Mouse (Mus musculus): ENCODE measurements around the gene Sigmar1. TPM values are rescaled to one million over a fixed set of nuclear protein-coding genes. Genes with fewer than 3 reads are reported as not detected.
"Not testable (repeated sequence)": the region's sequence is repeated elsewhere in the genome, so short reads cannot be mapped to it uniquely, and the experiment has no call there.

Gene Sigmar1
- 39.7 and 85.4 TPM in 2 replicates for polyA plus RNA-seq (2012)

DNA sequence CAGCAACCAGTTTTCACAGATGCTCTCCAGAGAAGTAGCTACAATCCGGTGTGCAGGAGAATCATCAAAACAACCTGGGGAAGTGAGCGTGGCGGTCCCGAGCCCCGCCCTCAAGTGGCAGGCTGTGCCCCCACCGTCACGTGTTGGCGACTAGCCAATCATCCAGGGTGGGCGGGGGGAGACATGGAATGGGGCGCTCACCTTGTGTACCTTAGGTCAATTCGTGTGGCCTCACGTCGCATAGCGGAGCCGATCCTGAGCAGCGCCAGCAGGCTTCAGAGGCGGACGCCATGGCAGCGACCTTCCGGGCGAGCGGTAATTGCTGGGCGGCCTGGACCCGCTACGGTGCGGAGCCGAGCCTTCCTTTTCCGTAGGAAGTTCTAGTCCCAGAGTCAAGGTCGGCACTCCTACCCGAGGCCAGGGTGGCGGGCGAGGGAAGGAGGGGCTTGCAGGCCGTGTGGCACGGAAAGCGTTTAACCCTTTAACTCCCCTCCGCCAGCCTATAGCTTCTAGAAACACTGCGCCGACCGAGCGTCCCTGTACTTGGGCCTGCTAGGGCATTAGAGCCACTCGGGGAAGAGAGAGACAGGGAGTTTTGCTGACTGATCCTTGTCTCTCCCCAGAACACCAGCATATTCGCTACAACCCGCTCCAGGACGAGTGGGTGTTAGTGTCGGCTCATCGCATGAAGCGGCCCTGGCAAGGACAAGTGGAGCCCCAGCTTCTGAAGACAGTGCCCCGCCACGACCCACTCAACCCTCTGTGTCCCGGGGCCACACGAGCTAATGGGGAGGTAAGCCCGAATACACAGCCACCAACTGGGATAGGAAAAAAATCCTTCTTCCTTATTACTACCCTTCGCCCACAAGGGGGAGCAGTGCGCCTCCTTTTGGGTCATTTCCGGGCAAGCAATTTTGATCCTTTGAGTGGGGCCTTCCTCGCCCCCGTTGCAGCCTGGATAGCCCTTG is at the start of gene Sigmar1:
TSS of gene Sigmar1 (minus strand) at position 820 of the 968 bp plus-strand sequence.
- no peak for TF ChIP-seq GATA1 (IDR thresholded peaks at IDR 0.05; ENCODE audit: low read length)

DNA sequence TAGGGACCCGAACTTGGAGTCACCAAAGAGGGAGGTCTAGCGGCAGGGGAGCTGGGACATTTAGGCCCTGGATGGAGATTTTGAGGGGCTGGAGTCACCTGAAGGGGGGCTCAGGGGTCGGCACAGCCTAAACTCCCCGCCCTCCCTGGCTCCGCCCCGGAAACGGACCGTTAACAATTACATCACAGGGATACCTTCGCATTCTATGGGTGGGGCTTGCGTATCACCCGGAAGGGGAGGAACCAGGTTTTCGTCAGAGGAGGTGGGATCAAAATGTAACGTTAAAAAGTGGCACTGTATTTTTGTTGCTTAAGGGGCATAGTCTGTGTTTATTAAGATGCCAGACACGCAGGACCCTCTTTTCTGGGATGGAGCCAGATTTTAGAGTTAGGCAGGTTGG is 18.0 kb upstream of the Sigmar1 start, which contains the start of gene Ccl27a:
TSS of gene Ccl27a (minus strand) at position 246 of the 400 bp plus-strand sequence.
- not testable (repeated sequence) for TF ChIP-seq GATA1 (IDR thresholded peaks at IDR 0.05; ENCODE audit: low read length)

DNA sequence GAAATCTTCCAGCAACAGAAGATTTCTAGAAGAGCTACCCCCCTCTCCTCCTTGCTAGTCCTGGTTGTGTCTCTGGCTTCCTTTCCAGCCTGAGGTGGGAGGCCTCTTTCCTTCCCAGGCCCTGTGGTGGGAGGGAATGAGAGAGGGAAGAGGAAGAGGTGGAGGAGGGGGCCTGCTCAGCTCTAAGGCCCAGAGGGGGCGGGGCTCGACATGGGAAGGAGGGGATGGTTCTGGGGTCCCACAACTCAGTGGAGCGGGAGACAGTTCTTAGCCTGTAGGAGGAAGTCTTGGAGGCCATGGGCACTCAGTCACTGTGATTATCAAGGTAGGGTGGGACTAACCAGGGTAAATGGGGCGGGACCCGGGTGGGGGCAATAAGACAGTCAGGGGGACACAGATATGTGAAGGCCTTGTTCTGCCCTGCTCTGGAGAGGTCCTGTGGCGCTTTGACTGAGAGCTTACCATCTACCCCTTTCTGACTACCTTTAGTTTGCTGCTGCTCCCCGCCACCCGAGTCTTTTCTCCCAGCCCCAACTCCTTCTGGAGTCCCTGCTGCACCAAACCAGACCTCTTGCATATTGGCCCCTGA is 6.2 kb upstream of the Sigmar1 start:
- TF ChIP-seq GATA1 (IDR thresholded peaks at IDR 0.05; ENCODE audit: low read length): no peak

DNA sequence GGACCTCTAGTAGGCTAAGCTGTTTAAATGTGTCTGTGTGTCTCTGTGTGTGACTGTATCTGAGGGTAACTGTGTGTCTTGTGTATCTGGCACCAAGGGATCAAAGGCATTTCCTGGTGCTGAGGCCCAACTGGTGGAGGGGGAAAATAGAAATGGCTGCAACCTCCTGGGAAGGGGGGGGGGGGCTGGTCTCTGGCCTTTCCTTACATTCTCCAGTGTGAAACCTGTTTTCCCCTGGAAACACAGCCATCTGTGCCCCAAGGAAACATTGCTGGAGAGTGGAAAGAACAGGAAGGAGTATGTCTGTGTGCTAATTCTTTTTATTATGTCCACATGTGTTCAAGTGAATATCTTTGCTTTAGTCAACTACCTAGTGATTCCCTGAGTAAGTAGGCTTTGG is 5.7 kb upstream of the Sigmar1 start:
- no peak for TF ChIP-seq GATA1 (IDR thresholded peaks at IDR 0.05; ENCODE audit: low read length)

DNA sequence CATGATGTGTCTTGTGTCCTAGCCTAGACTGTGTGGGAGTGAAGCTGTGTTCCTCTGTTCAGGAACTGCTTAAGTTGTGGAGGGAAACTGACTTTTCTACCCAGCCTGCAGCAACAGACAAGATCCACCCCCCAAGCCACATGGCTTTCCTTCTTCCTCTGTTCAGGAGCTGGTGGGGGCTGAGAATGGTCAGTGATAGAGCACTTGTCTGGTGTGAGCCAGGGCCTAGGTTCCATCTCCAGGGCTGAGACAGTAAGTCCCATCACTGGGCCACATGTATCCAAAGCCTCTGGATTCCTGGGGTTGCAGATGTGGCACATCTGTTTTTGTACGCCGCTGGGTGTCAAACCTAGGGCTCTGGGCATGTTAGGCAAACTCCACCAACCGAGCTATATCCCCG is 5.0 kb upstream of the Sigmar1 start:
- TF ChIP-seq GATA1 (IDR thresholded peaks at IDR 0.05; ENCODE audit: low read length): no peak

DNA sequence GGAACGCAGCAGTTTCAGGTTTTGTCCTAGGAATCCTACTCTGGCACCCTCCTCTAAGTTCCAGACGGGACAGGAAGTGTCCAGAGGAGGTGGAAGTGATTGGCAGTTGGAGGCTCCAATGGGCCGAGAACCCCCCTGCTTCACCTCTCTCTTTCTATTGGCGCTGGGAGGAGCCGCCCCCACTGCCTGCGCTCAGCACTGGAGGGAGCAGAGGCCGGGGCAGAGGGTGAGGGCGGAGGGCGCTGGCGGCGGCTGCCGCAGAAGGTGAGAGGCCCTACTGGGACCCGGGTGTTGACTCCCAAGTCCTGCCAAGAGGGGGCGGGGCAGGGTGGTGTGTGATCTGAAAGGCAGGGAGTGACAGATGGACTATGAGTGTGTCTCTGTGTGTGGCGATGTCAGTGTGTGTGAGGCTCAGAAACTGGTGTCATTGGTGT is 4.3 kb upstream of the Sigmar1 start:
- no peak for TF ChIP-seq GATA1 (IDR thresholded peaks at IDR 0.05; ENCODE audit: low read length)

DNA sequence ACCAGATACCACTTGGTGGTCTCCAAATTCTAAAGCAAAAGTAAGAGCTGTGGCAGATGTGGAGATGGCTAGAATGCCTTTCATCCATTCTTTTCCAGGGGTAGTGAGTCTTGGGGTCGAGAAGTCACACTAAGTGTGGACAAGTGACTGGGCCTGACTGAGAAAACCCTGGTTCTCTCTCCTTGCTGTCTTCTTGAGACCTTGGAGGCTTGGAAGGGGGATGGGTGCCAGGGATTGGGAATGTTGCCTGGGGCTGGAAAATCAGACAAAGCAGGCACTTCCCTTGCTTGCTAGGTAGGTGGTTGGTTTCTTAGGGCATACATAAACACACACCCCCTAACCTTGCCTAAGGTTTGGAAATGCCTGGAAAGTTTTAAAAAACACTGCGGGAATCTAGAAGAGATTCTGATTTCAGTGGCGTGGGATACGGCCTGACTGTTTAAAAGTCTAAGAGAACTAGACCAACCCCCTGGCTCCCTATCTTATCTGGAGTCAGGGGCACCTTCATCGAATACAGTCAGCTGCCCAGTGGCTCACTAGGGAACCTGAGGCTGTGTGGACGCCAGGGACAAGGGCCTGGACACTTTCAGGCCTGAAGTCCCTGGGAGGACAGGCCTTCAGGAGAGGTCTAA is 3.8 kb upstream of the Sigmar1 start:
- no peak for TF ChIP-seq GATA1 (IDR thresholded peaks at IDR 0.05; ENCODE audit: low read length)

DNA sequence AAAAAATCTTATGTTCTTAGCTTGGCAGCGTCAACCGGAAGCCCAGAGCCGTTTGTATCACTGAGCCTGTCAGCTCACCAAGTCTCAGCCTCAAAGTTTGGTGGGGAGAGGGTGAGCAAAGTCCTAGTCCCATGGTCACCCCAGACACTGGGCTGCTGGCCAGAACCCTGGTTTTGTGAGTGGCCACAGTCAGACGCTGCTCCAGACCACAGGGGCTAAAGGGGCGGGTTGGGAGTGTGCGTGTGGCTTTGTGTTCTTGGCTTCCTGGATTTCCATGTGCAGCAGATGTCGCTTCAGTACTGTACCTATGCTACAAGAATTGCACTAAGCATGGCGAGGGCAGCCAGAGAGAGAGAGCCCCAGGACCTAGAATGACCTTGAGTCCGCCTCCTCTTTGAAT is 3.2 kb upstream of the Sigmar1 start:
- no peak for TF ChIP-seq GATA1 (IDR thresholded peaks at IDR 0.05; ENCODE audit: low read length)

DNA sequence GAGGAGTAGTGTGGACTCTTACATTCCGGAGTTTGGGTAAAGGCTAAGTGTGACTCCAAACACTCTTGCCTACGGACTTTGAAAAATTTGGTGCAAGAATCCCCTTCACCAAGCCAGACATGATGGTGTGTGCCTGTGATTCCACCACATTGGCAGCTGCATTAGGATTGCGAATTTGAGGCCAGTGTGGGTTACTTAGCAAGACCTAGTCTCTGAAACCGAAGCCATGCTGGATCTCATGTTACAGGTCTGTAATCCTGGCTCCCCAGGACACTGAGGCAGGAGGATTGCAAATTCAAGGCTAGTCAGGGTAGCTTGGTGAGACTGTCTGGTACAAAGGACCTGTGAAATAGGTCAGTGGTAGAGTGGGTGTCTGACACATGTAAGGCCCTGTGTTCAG is 2.7 kb upstream of the Sigmar1 start:
- no peak for TF ChIP-seq GATA1 (IDR thresholded peaks at IDR 0.05; ENCODE audit: low read length)

DNA sequence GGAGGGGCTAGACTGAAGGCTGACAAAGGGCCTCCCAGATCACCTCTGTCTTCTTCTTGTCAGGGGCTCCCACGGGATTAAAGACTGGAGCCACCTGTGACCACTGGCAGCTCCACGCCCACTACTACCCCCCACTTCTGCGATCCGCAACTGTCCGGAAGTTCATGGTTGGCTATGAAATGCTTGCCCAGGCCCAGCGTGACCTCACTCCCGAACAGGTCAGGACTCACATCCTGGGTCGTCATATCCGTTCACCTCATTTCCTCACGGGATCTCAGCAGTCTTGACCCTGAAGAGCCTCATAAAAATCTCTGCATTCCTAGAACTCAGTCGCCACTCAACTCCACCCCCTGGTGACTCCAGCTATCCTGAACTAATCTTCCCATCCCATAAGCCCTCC is 2.1 kb upstream of the Sigmar1 start:
- no peak for TF ChIP-seq GATA1 (IDR thresholded peaks at IDR 0.05; ENCODE audit: low read length)

DNA sequence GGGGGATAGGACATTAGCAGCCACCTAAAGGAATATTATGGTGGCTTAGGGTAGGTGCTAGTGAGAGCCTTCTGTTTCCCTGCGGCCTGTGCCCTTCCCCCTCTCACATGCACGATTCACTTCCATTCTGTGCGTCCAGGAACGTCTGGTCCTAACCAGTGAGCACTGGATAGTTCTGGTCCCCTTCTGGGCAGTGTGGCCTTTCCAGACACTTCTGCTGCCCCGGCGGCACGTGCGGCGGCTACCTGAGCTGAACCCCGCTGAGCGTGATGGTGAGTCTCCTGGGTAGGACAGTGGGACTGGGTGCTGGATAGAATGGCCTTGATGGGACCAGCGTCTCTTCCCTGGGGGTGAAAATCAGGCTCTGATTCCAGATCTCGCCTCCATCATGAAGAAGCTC is 1.4 kb upstream of the Sigmar1 start:
- no peak for TF ChIP-seq GATA1 (IDR thresholded peaks at IDR 0.05; ENCODE audit: low read length)

DNA sequence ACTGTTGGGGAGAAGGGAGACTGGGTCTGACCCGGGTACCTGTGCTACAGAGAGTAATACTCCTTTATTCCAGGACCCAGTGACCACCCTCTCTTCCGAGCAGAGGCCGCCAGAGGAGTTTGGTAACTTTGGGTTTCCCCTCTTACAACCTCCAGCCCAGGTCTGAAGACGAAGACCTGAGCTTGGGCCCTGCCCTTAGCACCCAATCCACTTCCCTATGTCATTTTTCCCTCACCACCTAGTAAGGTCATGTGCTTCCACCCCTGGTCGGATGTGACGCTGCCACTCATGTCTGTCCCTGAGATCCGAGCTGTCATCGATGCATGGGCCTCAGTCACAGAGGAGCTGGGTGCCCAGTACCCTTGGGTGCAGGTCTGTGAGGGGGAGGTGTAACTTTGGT is 483 bp upstream of the Sigmar1 start:
- TF ChIP-seq GATA1 (IDR thresholded peaks at IDR 0.05; ENCODE audit: low read length): no peak

DNA sequence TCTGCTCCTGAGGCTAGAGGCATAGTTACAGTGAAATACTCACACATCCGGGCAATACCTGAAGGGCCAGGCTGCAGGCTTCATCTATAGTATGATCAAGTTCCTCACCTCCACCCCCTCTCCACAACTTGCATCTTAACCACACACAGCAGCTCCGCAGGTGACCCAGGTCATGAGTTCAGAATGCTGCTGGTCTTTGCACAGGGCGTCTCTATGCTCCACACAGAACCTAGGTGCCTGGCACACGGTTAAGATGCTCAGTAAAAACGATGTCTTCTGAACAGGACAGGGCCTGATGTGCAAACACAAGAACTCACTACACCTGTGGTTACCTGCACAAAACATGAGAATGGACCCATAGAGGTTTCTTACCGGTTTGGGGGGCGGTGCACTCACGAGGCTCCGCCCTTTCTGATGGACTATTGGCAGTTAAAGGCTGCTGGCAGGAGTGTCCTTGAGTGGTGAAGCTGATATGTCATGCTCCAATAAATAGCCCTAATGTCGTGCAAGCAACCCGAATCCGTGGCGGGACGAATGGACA is 1.1 kb downstream of the Sigmar1 start, which contains the start of gene Galt:
TSS of gene Galt (plus strand) at position 432 of the 541 bp plus-strand sequence.
- TF ChIP-seq GATA1 (IDR thresholded peaks at IDR 0.05; ENCODE audit: low read length): no peak

DNA sequence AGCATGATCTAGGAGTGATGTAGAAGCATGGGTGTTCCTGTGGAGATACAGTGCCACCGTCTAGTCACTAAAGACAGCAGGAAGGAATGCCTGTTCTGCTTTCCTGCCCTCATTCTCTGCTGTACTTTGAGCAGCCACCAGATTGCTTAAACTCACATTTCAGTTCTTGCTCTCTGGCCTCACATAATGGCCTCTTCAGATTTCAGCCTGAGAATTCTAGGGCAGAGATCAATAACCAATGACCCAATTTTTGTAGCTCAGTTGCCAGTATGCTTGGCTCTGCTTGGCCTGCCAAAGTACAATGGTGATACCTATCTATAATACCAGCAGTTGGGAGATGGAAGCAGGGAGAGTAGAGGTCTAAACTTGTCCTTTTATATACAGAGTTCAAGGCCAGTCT is 10.9 kb downstream of the Sigmar1 start:
- TF ChIP-seq GATA1 (IDR thresholded peaks at IDR 0.05; ENCODE audit: low read length): no peak

DNA sequence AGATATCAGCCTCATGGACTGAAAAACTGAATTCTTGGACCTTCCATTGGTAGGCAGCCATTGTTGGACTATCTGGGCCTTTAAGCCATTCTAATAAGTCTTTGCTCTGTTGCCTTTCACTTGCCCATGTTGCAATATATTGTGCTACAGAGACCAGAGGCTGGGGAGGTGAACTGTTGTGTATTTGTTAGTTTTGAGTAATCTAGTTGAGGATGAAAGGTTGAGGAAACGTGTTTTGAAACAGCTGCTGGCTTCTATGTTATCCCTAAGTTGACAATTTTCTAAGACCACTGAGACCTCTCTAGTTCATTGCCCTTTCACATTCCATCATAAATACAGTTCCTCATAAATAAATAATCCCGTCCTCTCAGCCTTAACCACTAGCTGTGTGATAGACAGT is 11.8 kb downstream of the Sigmar1 start:
- no peak for TF ChIP-seq GATA1 (IDR thresholded peaks at IDR 0.05; ENCODE audit: low read length)

DNA sequence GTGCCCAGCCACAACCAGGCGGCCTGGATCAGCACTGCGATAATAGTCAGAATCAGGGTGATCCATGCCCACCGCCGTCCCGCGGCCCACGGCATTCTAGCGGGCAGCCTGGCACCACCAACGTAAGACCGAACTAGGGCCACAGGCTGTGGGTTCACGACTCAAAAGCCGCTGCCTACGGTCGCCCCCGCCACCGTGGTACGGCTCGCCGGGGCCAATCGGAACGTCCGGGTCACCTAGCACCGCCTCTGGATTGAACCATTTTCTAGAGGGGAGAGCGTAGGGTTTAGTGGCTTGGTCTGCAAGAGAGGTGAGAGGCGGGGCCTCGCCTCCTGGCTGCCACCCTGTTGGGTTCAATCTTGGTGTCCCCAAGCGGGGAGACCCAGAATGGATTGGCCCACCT is 14.8 kb downstream of the Sigmar1 start:
- TF ChIP-seq GATA1 (IDR thresholded peaks at IDR 0.05; ENCODE audit: low read length): no peak

Measured in G1E-ER4 (cell line).